Mouse (Mus musculus) gastrocnemius, postnatal 25 days (tissue): ENCODE measurements around the gene Hrh2. TPM values are rescaled to one million over a fixed set of nuclear protein-coding genes. Genes with fewer than 3 reads are reported as not detected.

Experiments used
- DNase-seq: peaks from one replicate; pipeline ENCODE4 v3.0.0; 2022
- total RNA-seq, 2 experiments: library from RNA; stranded (reverse); gene quantifications; 1 replicate in 1 of 2; 2 replicates in 1 of 2; pipeline ENCODE4 v1.2.3; 2021

Hrh2 gene
- total RNA-seq, 2 experiments from 2014 or later, result not detected

- no peak for DNase-seq
Observed at GRCm38 (mm10) chr13:54269087-54269486, 77.2 kb downstream of the Hrh2 start.

- DNase-seq, result no peak
Observed at GRCm38 (mm10) chr13:54269628-54270027, 77.7 kb downstream of the Hrh2 start.

- DNase-seq, result no peak
Observed at GRCm38 (mm10) chr13:54272076-54272475, 80.1 kb downstream of the Hrh2 start.

- no peak for DNase-seq
Observed at GRCm38 (mm10) chr13:54277406-54277805, 85.5 kb downstream of the Hrh2 start.

GRCm38 (mm10) chr13:54280366-54280765, 88.4 kb downstream of the Hrh2 start:
- no peak for DNase-seq

- DNase-seq, result no peak
Observed at GRCm38 (mm10) chr13:54281149-54281548, 89.2 kb downstream of the Hrh2 start.

- no peak for DNase-seq
Observed at GRCm38 (mm10) chr13:54281623-54282022, 89.7 kb downstream of the Hrh2 start.

GRCm38 (mm10) chr13:54282149-54282860, 90.4 kb downstream of the Hrh2 start:
- DNase-seq, result no peak

- no peak for DNase-seq
Observed at GRCm38 (mm10) chr13:54282861-54283206, 90.9 kb downstream of the Hrh2 start.

Other genes with a start within 250 kb of the Hrh2 start
- under 1 TPM; 0.08 to 0.11 TPM for gene Drd1, start 136.4 kb upstream of the Hrh2 start, total RNA-seq
- 1 to 10 TPM; 2.3 to 4.4 TPM for gene Sfxn1, start 120.3 kb upstream of the Hrh2 start, total RNA-seq
- gene Cplx2, start 179.2 kb downstream of the Hrh2 start, total RNA-seq, result 1 to 10 TPM; 1.3 to 1.7 TPM